Mouse (Mus musculus): ENCODE measurements at regions not wholly inside any gene's neighbourhood (a gene's known extent, or its start where the extent isn't known, plus 50 kb on each side); places are given as distances from the start of the nearest gene placed in this dataset.
"Not testable (repeated sequence)": the region's sequence is repeated elsewhere in the genome, so short reads cannot be mapped to it uniquely, and the experiment has no call there.

DNA sequence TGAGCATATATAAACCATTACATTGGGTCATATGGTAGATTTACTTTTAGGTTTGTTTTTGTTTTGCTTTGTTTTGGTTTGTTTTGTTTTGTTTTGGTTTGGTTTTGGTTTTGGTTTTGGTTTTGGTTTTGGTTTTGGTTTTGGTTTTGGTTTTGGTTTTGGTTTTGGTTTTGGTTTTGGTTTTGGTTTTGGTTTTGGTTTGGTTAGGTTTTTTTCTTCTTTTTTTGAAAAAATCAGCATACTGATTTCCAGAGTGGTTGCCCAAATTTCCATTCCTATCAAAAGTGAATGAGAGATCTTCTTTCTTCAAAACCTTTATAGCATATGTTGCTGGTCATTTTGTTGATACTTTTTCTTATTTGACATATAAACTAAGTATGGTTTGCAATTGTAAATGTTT, 444.0 kb downstream of the Arl4a start:
- not testable (repeated sequence) for H3K4me3 ChIP-seq (ENCODE audit: low read depth, low read length); H3K4me2 ChIP-seq (ENCODE audit: low read depth); DNase-seq (ENCODE audit: low spot score); H3K4me1 ChIP-seq (ENCODE audit: control insufficient read depth, insufficient read depth, low read length); H3K27me3 ChIP-seq (ENCODE audit: control insufficient read depth, insufficient read depth, low read length); H3K36me3 ChIP-seq (ENCODE audit: control insufficient read depth, insufficient read depth, low read length); H3K9ac ChIP-seq (ENCODE audit: low read length); H3K27ac ChIP-seq (ENCODE audit: low read depth, low read length); H3K9me3 ChIP-seq (ENCODE audit: control insufficient read depth, low read length); ATAC-seq (ENCODE audit: insufficient read depth, low FRiP score, low TSS enrichment)

- H3K36me3 ChIP-seq (ENCODE audit: control insufficient read depth, insufficient read depth, low read length) = no peaks in the 10 kb centered on the region
- no peaks in the 10 kb centered on the region for H3K9me3 ChIP-seq (ENCODE audit: control insufficient read depth, low read length)
- no peaks in the 10 kb centered on the region for H3K4me1 ChIP-seq (ENCODE audit: control insufficient read depth, insufficient read depth, low read length)
- no peak for DNase-seq (ENCODE audit: low spot score)
- H3K4me3 ChIP-seq (ENCODE audit: low read depth, low read length) = no peak overlapping the region
- no peak overlapping the region for H3K9ac ChIP-seq (ENCODE audit: low read length)
- no peak overlapping the region for H3K4me2 ChIP-seq (ENCODE audit: low read depth)
- no peak overlapping the region for H3K27ac ChIP-seq (ENCODE audit: low read depth, low read length)
- no peak for ATAC-seq (ENCODE audit: insufficient read depth, low FRiP score, low TSS enrichment)
- WGBS = 72% methylated on average over 5 of the region's 5 CpGs
- H3K27me3 ChIP-seq (ENCODE audit: control insufficient read depth, insufficient read depth, low read length) = no peaks in the 10 kb centered on the region
Measured at GRCm38 (mm10) chr12:39587204-39587909, 450.5 kb downstream of the Arl4a start.

DNA sequence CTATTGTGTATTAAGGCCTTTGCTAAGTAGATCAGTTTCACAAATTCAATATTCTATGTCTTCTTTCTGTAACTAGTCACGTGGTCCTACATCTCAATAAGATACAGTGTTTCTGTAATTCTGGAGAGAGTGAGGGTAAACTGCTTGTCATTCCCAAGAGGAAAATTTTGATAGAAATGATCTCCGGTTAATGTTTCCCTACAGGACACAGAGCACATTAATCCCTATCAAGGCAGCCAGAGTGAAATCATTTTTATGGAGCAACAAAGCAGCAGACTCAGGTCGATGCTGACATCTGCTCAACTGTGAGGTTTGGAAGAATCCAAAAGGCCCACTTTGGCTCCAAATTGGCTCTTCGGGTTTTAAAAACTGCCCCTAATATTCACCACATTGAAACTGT, 451.7 kb downstream of the Arl4a start:
- no peaks in the 10 kb centered on the region for H3K36me3 ChIP-seq (ENCODE audit: control insufficient read depth, insufficient read depth, low read length)
- no peak overlapping the region for H3K4me3 ChIP-seq (ENCODE audit: low read depth, low read length)
- no peaks in the 10 kb centered on the region for H3K4me1 ChIP-seq (ENCODE audit: control insufficient read depth, insufficient read depth, low read length)
- no peak for DNase-seq (ENCODE audit: low spot score)
- no peak for ATAC-seq (ENCODE audit: insufficient read depth, low FRiP score, low TSS enrichment)
- no peak overlapping the region for H3K4me2 ChIP-seq (ENCODE audit: low read depth)
- H3K27ac ChIP-seq (ENCODE audit: low read depth, low read length) = no peak overlapping the region
- WGBS = 80% methylated on average over 4 of the region's 4 CpGs
- no peaks in the 10 kb centered on the region for H3K9me3 ChIP-seq (ENCODE audit: control insufficient read depth, low read length)
- H3K9ac ChIP-seq (ENCODE audit: low read length) = no peak overlapping the region
- H3K27me3 ChIP-seq (ENCODE audit: control insufficient read depth, insufficient read depth, low read length) = no peaks in the 10 kb centered on the region

- ATAC-seq (ENCODE audit: insufficient read depth, low FRiP score, low TSS enrichment) (no peak), DNase-seq (ENCODE audit: low spot score) (no peak)
- no peak overlapping the region for H3K4me2 ChIP-seq (ENCODE audit: low read depth)
- 81% methylated on average over 1 of the region's 1 CpGs for WGBS
- H3K9me3 ChIP-seq (ENCODE audit: control insufficient read depth, low read length) = no peaks in the 10 kb centered on the region
- H3K27ac ChIP-seq (ENCODE audit: low read depth, low read length) = no peak overlapping the region
- no peak overlapping the region for H3K9ac ChIP-seq (ENCODE audit: low read length)
- no peaks in the 10 kb centered on the region for H3K27me3 ChIP-seq (ENCODE audit: control insufficient read depth, insufficient read depth, low read length)
- no peaks in the 10 kb centered on the region for H3K4me1 ChIP-seq (ENCODE audit: control insufficient read depth, insufficient read depth, low read length)
- H3K4me3 ChIP-seq (ENCODE audit: low read depth, low read length) = no peak overlapping the region
- H3K36me3 ChIP-seq (ENCODE audit: control insufficient read depth, insufficient read depth, low read length) = no peaks in the 10 kb centered on the region
Measured at GRCm38 (mm10) chr12:39577610-39578009, 460.2 kb downstream of the Arl4a start.

DNA sequence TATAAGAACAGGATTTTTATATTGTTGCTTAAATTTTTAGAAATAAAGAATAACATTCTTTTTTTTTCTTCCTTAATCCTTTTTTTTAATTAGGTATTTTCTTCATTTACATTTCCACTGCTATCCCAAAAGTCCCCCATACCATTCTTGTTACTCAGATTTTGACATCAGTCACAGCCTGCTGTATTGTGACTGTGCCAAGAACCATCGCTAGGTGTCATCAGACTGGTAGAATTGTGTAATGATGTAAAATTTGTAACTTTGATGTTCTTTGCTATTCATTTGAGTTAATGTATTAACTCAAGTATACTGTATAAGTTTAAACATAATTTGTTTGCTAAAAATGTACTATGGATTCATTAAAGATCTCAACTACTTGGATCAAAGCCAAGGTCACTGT, 465.0 kb downstream of the Arl4a start:
- ATAC-seq (ENCODE audit: insufficient read depth, low FRiP score, low TSS enrichment) (no peak), DNase-seq (ENCODE audit: low spot score) (no peak)
- Histone ChIP-seq H3K36me3 (ENCODE audit: control insufficient read depth, insufficient read depth, low read length) (no peaks in the 10 kb centered on the region), H3K4me3 (ENCODE audit: low read depth, low read length) (no peak overlapping the region), H3K4me1 (ENCODE audit: control insufficient read depth, insufficient read depth, low read length) (no peaks in the 10 kb centered on the region), H3K27me3 (ENCODE audit: control insufficient read depth, insufficient read depth, low read length) (no peaks in the 10 kb centered on the region), H3K27ac (ENCODE audit: low read depth, low read length) (no peak overlapping the region), H3K4me2 (ENCODE audit: low read depth) (no peak overlapping the region), H3K9ac (ENCODE audit: low read length) (no peak overlapping the region), H3K9me3 (ENCODE audit: control insufficient read depth, low read length) (no peaks in the 10 kb centered on the region)
- WGBS = 89% methylated on average over 1 of the region's 1 CpGs

DNA sequence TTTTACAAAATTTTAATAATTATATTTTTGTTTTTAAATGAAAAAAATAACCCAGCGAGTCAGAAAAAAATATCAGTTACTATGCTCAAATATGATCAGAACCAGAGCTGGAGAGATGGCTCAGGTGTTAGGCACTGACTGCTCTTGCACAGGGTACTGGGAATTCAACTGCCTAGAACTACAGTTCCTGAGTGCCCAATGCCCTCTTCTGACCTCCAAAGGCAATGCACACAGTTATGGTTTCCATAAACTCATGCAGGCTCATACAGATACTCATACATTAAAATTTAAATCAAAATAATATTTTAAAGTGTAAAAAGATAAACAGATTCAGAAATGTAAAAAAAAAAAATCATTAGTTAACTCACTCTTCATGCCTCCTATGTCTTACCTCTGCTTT, 465.7 kb downstream of the Arl4a start:
- H3K9ac ChIP-seq (ENCODE audit: low read length) = no peak overlapping the region
- H3K4me2 ChIP-seq (ENCODE audit: low read depth) = no peak overlapping the region
- no peak for ATAC-seq (ENCODE audit: insufficient read depth, low FRiP score, low TSS enrichment)
- no peaks in the 10 kb centered on the region for H3K9me3 ChIP-seq (ENCODE audit: control insufficient read depth, low read length)
- no peaks in the 10 kb centered on the region for H3K36me3 ChIP-seq (ENCODE audit: control insufficient read depth, insufficient read depth, low read length)
- WGBS = 90% methylated on average over 1 of the region's 1 CpGs
- H3K27ac ChIP-seq (ENCODE audit: low read depth, low read length) = no peak overlapping the region
- DNase-seq (ENCODE audit: low spot score) = no peak
- H3K4me1 ChIP-seq (ENCODE audit: control insufficient read depth, insufficient read depth, low read length) = no peaks in the 10 kb centered on the region
- H3K27me3 ChIP-seq (ENCODE audit: control insufficient read depth, insufficient read depth, low read length) = no peaks in the 10 kb centered on the region
- no peak overlapping the region for H3K4me3 ChIP-seq (ENCODE audit: low read depth, low read length)

DNA sequence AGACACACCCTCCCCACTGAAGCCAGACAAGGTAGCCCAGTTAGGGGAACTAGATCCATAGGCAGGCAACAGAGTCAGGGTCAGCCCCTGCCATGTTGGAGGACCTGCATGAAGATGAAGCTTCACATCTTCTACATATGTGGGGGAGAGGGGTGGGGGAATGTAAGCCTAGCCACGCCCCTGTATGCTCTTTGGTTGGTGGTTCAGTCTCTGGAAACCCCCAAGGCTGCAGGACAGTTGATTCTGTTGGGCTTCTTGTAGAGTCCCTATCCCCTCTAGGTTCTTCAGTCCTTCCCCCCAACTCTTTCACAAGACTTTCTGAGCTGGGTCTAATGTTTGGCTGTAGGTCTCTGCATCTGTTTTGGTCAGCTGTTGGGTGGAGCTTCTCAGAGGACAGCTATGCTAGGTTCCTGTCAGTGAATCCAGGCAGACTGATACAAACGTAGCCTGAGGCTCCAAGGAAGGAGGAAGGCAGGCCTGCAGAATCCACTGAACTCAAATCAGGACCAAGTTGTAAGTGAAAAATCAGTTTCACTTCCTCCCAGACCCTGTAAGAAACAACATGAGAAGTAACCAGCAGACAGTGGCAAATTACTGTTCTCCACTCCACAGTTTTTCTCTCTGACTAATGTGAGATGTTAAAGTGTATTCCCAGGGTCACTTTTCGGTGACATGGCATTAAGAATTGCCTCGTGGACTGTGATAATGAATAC, 476.9 kb downstream of the Arl4a start:
- DNase-seq (ENCODE audit: low spot score) (no peak), ATAC-seq (ENCODE audit: insufficient read depth, low FRiP score, low TSS enrichment) (no peak)
- WGBS = 77% methylated on average over 4 of the region's 4 CpGs
- Histone ChIP-seq H3K27ac (ENCODE audit: low read depth, low read length) (no peak overlapping the region), H3K9ac (ENCODE audit: low read length) (no peak overlapping the region), H3K27me3 (ENCODE audit: control insufficient read depth, insufficient read depth, low read length) (no peaks in the 10 kb centered on the region), H3K4me1 (ENCODE audit: control insufficient read depth, insufficient read depth, low read length) (no peaks in the 10 kb centered on the region), H3K36me3 (ENCODE audit: control insufficient read depth, insufficient read depth, low read length) (no peaks in the 10 kb centered on the region), H3K9me3 (ENCODE audit: control insufficient read depth, low read length) (no peaks in the 10 kb centered on the region), H3K4me2 (ENCODE audit: low read depth) (no peak overlapping the region), H3K4me3 (ENCODE audit: low read depth, low read length) (no peak overlapping the region)

DNA sequence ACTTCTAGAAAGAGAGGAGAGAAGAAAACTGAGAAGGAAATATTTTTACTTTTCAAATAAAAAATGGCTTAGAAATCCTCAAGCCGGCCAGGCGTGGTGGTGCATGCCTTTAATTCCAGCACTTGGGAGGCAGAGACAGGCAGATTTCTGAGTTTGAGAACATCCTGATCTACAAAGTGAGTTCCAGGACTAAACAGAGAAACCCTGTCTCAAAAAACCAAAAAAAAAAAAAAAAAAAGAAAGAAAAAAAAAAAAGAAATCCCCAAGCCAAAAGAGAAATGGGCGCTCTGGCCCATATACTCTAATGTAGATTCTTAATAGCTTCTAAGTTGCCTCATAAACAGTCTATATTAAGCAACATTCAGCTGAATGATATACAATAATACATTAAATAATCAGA, 479.3 kb downstream of the Arl4a start:
- 94% methylated on average over 3 of the region's 3 CpGs for WGBS
- no peaks in the 10 kb centered on the region for H3K36me3 ChIP-seq (ENCODE audit: control insufficient read depth, insufficient read depth, low read length)
- H3K9ac ChIP-seq (ENCODE audit: low read length) = no peak overlapping the region
- DNase-seq (ENCODE audit: low spot score) = no peak
- ATAC-seq (ENCODE audit: insufficient read depth, low FRiP score, low TSS enrichment) = no peak
- no peaks in the 10 kb centered on the region for H3K27me3 ChIP-seq (ENCODE audit: control insufficient read depth, insufficient read depth, low read length)
- no peaks in the 10 kb centered on the region for H3K4me1 ChIP-seq (ENCODE audit: control insufficient read depth, insufficient read depth, low read length)
- no peak overlapping the region for H3K27ac ChIP-seq (ENCODE audit: low read depth, low read length)
- H3K9me3 ChIP-seq (ENCODE audit: control insufficient read depth, low read length) = no peaks in the 10 kb centered on the region
- H3K4me2 ChIP-seq (ENCODE audit: low read depth) = no peak overlapping the region
- H3K4me3 ChIP-seq (ENCODE audit: low read depth, low read length) = no peak overlapping the region

- Histone ChIP-seq H3K27me3 (ENCODE audit: control insufficient read depth, insufficient read depth, low read length) (no peaks in the 10 kb centered on the region), H3K4me1 (ENCODE audit: control insufficient read depth, insufficient read depth, low read length) (no peaks in the 10 kb centered on the region), H3K4me3 (ENCODE audit: low read depth, low read length) (no peak overlapping the region), H3K9me3 (ENCODE audit: control insufficient read depth, low read length) (no peaks in the 10 kb centered on the region), H3K9ac (ENCODE audit: low read length) (no peak overlapping the region), H3K27ac (ENCODE audit: low read depth, low read length) (no peak overlapping the region), H3K4me2 (ENCODE audit: low read depth) (no peak overlapping the region), H3K36me3 (ENCODE audit: control insufficient read depth, insufficient read depth, low read length) (no peaks in the 10 kb centered on the region)
- WGBS = 60% methylated on average over 2 of the region's 2 CpGs
- DNase-seq (ENCODE audit: low spot score) = no peak
- ATAC-seq (ENCODE audit: insufficient read depth, low FRiP score, low TSS enrichment) = no peak
Measured at GRCm38 (mm10) chr12:39536326-39536725, 501.5 kb downstream of the Arl4a start.

Measured in neural tube, embryonic 11.5 days (tissue).